Mouse (Mus musculus): ENCODE data around the gene Hdgf. TPM values are rescaled to one million over a fixed set of nuclear protein-coding genes. Genes with fewer than 3 reads are reported as not detected.
A peak's percentile ranks its signal among the peaks of the same experiment; 100 is the strongest.

The Hdgf gene
- total and polyA plus RNA-seq, 3 experiments: 199 to 468 (median 215) TPM

GRCm38 (mm10) chr3:87927452-87927851 is 21.3 kb downstream of the Hdgf start:
- no peak for TF ChIP-seq CHD1 (IDR thresholded peaks at IDR 0.05; ENCODE audit: low read depth, low read length)
- no peak for TF ChIP-seq TBP (conservative IDR thresholded peaks at IDR 0.05; ENCODE audit: low read depth, low read length)
- TF ChIP-seq BHLHE40 (IDR thresholded peaks at IDR 0.05; ENCODE audit: low read depth, low read length): no peak
- no peak for TF ChIP-seq NELFE (IDR thresholded peaks at IDR 0.05; ENCODE audit: low read depth, low read length)
- no peak for TF ChIP-seq MAFK (IDR thresholded peaks at IDR 0.05; ENCODE audit: insufficient replicate concordance, low read length)
- no peak for TF ChIP-seq UBTF (IDR thresholded peaks at IDR 0.05; ENCODE audit: low read depth, low read length)
- TF ChIP-seq MAX (IDR thresholded peaks at IDR 0.05; ENCODE audit: low read length): no peak
- no peak for TF ChIP-seq TCF12 (IDR thresholded peaks at IDR 0.05; ENCODE audit: low read depth, low read length)
- TF ChIP-seq POLR2AphosphoS2 (IDR thresholded peaks at IDR 0.05; ENCODE audit: low read depth, low read length): no peak
- TF ChIP-seq USF2 (conservative IDR thresholded peaks at IDR 0.05; ENCODE audit: low read depth, low read length): no peak
- Histone ChIP-seq H3K9me3 (replicated peaks; ENCODE audit: low read length) (no peaks in the 10 kb centered on the region), H3K79me2 (replicated peaks; ENCODE audit: control insufficient read depth, extremely low read depth, insufficient read depth, poor library complexity, severe bottlenecking) (peaks cover 37% of the 10 kb centered on the region), H3K4me2 (ENCODE audit: insufficient read depth, low read depth, poor library complexity, severe bottlenecking) (no peak overlapping the region), H3K27me3 (replicated peaks) (no peaks in the 10 kb centered on the region), H3K4me1 (ENCODE audit: control insufficient read depth in 1 of 2, insufficient read depth in 2 of 2) (peaks cover 6 to 22% of the 10 kb centered on the region in 2 experiments), H3K27ac (ENCODE audit: insufficient read depth, low read depth) (no peak overlapping the region), H3K36me3 (replicated peaks in 1 of 2; ENCODE audit: control insufficient read depth in 1 of 2, insufficient read depth in 1 of 2, low read length in 1 of 2) (peaks cover 54 to 68% of the 10 kb centered on the region in 2 experiments), H3K9ac (ENCODE audit: insufficient read depth, low read depth) (no peak overlapping the region), H3K4me3 (replicated peaks in 1 of 3; ENCODE audit: low read depth in 2 of 3, low read length in 2 of 3, poor library complexity in 1 of 3) (no peak overlapping the region)
- in situ Hi-C loops (cut with MboI; ENCODE audit: low pct_ligation_motif_present, low pct_unique_long_range_greater_than_20kb, low sequenced_read_pairs): no loop called here
- dilution Hi-C loops (cut with MboI; ENCODE audit: extremely low pct_ligation_motif_present, extremely low pct_unique_long_range_greater_than_20kb, low sequenced_read_pairs): no loop called here
- DNase-seq (ENCODE audit: extremely low read depth): no peak

- peaks cover 7 to 39% of the 10 kb centered on the region in 2 experiments for H3K4me1 ChIP-seq (ENCODE audit: control insufficient read depth in 1 of 2, insufficient read depth in 2 of 2)
- in situ Hi-C loops (cut with MboI; ENCODE audit: low pct_ligation_motif_present, low pct_unique_long_range_greater_than_20kb, low sequenced_read_pairs) (no loop called here), dilution Hi-C loops (cut with MboI; ENCODE audit: extremely low pct_ligation_motif_present, extremely low pct_unique_long_range_greater_than_20kb, low sequenced_read_pairs) (no loop called here)
Observed at GRCm38 (mm10) chr3:87929341-87930077, 23.4 kb downstream of the Hdgf start.

More at GRCm38 (mm10) chr3:87929341-87930077, 23.4 kb downstream of the Hdgf start:
- Histone ChIP-seq H3K9me3 (replicated peaks; ENCODE audit: low read length) (no peaks in the 10 kb centered on the region), H3K36me3 (replicated peaks in 1 of 2; ENCODE audit: control insufficient read depth in 1 of 2, insufficient read depth in 1 of 2, low read length in 1 of 2) (peaks cover 48 to 64% of the 10 kb centered on the region in 2 experiments), H3K4me2 (ENCODE audit: insufficient read depth, low read depth, poor library complexity, severe bottlenecking) (peak overlapping the region; percentile 100), H3K79me2 (replicated peaks; ENCODE audit: control insufficient read depth, extremely low read depth, insufficient read depth, poor library complexity, severe bottlenecking) (peaks cover 55% of the 10 kb centered on the region), H3K27ac (ENCODE audit: insufficient read depth, low read depth) (peak overlapping the region; percentile 29), H3K9ac (ENCODE audit: insufficient read depth, low read depth) (peak overlapping the region; percentile 66), H3K4me3 (replicated peaks in 1 of 3; ENCODE audit: low read depth in 2 of 3, low read length in 2 of 3, poor library complexity in 1 of 3) (peak overlapping the region; percentile 86 to 93 (median 90)), H3K27me3 (replicated peaks) (no peaks in the 10 kb centered on the region)
- no peak for DNase-seq (ENCODE audit: extremely low read depth)
- TF ChIP-seq GABPA (IDR thresholded peaks at IDR 0.05; ENCODE audit: insufficient replicate concordance, low read depth, low read length) (no peak), HCFC1 (IDR thresholded peaks at IDR 0.05; ENCODE audit: low read depth, low read length) (no peak), MXI1 (IDR thresholded peaks at IDR 0.05; ENCODE audit: low read depth, low read length) (no peak), CHD2 (IDR thresholded peaks at IDR 0.05; ENCODE audit: low read length) (no peak), PAX5 (IDR thresholded peaks at IDR 0.05; ENCODE audit: low read length) (no peak), SMC3 (IDR thresholded peaks at IDR 0.05; ENCODE audit: low read depth, low read length) (no peak), NRF1 (IDR thresholded peaks at IDR 0.05; ENCODE audit: low read depth, low read length) (no peak), POLR2A (IDR thresholded peaks at IDR 0.05; ENCODE audit: low read depth, low read length) (no peak), JUN (IDR thresholded peaks at IDR 0.05; ENCODE audit: insufficient read depth, low read depth, low read length) (no peak), KAT2A (IDR thresholded peaks at IDR 0.05; ENCODE audit: insufficient replicate concordance, low read length) (no peak), MAFK (IDR thresholded peaks at IDR 0.05; ENCODE audit: insufficient replicate concordance, low read length) (no peak), EP300 (IDR thresholded peaks at IDR 0.05; ENCODE audit: low read length) (no peak), SIN3A (IDR thresholded peaks at IDR 0.05; ENCODE audit: low read length) (no peak), ZC3H11A (IDR thresholded peaks at IDR 0.05; ENCODE audit: low read depth, low read length) (no peak), CTCF (conservative IDR thresholded peaks at IDR 0.05 in 1 of 2, IDR thresholded peaks at IDR 0.05 in 1 of 2; ENCODE audit: low read depth in 2 of 2, low read length in 2 of 2) (no peak), ZNF384 (IDR thresholded peaks at IDR 0.05; ENCODE audit: low read depth, low read length) (no peak)

Data from CH12.LX (cell line).